Mouse (Mus musculus) monocyte, adult 5-6 weeks (primary cell): ENCODE results near the gene Elane. TPM values are rescaled to one million over a fixed set of nuclear protein-coding genes. Genes with fewer than 3 reads are reported as not detected.

Experiments
- ATAC-seq: fragments of 153-309, 156-312 bp; replicated peaks from 2 replicates; pipeline ENCODE4 v1.8.0; 2017; ENCODE audit warnings: mild to moderate bottlenecking; ENCODE audit not compliant: low TSS enrichment, insufficient number of reproducible peaks, severe bottlenecking, poor library complexity, low FRiP score
- total RNA-seq: library from RNA; stranded (forward); fragments of 200-1000, 200-491, 200-594 nt; gene quantifications from 3 replicates; pipeline ENCODE4 v1.2.3, GENCODE M21; 2017

Elane gene
- not detected in 3 replicates for total RNA-seq

- no peak for ATAC-seq
Measured at GRCm38 (mm10) chr10:79886054-79886453, at the start of gene Elane. Elane (plus strand) TSS chr10:79886247.

- ATAC-seq, result no peak
Measured at GRCm38 (mm10) chr10:79836918-79837317, 49.1 kb upstream of the Elane start.

DNA sequence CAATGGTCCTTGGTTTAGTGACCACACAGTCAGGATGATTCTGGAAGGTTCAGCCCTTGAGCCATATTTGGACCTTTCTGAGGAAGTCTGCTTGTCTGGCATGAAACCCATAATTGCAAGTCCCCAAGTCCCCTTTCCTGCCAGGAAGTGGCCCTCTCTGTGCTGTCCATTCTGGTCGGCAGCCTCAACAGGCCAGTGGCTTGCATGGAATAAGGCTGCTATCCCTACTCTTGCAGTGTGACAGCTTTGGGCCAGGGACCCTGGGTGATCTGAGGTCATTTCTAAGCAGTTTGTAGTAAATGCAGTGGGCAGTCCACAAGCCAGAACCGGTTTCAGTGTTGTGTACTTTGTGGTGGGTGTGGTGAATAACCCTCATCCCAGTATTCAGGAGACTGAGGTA, 47.9 kb upstream of the Elane start:
- ATAC-seq, result no peak

DNA sequence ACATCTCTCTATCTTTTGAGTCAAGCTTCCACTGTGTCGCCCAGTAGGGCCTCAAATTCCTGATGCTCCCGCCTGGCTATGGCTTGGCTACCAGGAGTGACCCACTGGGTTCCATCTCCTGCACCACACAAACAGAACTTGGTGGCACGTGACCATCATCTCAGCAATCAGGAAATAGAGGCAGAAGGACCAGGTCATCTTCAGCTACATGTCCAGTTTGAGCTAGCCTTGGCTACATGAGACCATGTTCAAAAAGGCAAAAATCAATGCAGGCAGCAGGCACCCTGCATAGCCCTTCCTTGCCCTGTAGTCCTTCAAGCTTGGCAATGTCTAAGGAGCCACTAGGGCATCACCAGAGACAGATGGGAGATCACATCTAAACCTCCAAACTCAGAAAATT, 46.0 kb upstream of the Elane start:
- ATAC-seq, result no peak

GRCm38 (mm10) chr10:79840644-79841551, 45.1 kb upstream of the Elane start:
- peak; percentile 25; the same call in 1 of the 2 replicates for ATAC-seq

DNA sequence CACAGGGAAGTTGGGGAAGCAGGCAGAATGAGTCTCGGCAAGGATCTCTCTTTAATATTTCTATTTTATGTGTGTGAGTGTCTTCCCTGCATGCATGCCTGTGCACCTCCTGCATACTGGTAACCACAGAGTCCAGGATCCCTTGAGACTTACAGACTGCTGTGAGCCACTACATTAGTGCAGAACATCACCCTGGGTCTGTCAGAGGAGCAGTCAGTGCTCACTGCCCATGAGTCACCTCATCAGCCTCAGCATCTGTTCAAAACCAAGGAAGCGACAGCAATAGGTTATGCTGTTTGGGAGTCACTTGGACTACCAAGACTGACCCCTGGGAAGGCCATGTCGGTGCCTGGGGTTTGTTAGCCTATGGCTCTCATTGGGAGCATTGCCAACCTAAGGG, 43.7 kb upstream of the Elane start:
- no peak for ATAC-seq

GRCm38 (mm10) chr10:79843476-79843875, 42.6 kb upstream of the Elane start:
- no peak for ATAC-seq

DNA sequence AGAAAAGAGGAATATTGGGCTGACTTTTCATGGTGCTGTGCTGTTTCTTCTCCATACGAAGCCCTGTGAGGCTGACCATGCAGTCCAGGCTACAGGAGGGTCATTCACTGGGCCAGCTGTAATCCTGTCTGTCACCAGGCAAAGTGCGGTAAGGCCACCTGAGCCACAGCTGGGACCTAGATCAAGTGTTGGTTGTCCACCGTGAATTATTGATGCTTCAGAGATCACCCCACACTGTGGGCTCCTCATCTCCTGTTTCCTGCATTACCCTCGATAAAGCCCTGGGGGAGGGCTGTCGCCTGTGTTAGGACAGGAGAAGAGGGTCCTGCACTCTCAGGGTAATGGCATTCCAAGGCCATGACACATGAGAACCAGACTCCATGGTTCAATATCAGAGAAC, 39.5 kb upstream of the Elane start:
- no peak for ATAC-seq

- ATAC-seq, result no peak
Measured at GRCm38 (mm10) chr10:79849941-79850628, 36.0 kb upstream of the Elane start.

- no peak for ATAC-seq
Measured at GRCm38 (mm10) chr10:79851653-79852052, 34.4 kb upstream of the Elane start.

DNA sequence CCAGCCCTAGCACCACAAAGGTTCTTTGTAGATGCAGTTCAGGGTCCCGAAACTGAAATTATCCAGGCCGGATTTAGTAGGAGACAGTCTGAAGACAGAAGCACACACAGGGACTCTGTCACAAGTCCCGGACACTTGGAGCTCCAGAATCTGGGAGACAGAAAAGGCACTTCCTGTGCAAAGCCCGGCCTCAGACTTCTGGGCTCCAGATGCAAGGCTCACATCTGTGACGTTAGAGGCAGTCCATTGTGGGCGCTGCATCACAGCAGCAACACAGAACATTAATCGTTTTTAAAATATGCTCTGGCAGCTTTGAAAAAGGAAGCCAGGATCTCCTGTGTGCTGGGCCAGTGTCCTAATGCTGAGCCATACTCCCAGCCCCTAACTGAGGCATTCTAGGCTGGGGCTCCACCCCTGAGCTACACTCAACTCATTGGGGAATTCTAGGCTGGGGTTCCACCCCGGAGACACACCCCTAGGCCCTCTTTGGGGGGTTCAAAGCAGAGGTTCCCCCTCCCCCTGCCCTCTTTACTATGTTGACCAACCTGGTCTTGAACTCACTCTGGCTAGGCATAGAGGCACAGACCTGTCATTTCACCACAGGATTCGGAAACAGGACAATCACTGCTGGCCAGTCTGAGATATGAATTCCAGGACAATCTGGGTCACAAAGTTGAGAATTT, 33.8 kb upstream of the Elane start:
- ATAC-seq, result no peak

DNA sequence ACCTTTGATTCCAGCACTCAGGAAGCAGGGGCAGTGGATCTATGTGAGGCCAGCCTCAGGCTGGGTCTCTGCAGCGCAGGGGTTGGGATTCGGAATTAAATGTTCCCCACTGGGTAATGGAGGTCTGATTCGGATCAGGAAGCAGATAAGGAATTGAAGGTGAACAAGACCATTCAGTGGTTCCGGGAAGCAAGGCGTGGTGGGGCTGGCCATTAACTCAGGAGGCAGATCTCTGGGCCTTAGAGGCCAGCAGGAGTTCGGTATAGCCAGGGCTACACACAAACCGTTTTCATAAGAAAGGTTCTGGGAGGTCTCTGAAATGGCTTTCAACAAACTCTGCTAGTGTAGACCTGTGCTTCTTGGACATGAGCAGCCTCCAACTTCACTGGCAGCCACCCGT, 33.2 kb upstream of the Elane start:
- no peak for ATAC-seq

- no peak for ATAC-seq
Measured at GRCm38 (mm10) chr10:79853392-79853791, 32.7 kb upstream of the Elane start.

DNA sequence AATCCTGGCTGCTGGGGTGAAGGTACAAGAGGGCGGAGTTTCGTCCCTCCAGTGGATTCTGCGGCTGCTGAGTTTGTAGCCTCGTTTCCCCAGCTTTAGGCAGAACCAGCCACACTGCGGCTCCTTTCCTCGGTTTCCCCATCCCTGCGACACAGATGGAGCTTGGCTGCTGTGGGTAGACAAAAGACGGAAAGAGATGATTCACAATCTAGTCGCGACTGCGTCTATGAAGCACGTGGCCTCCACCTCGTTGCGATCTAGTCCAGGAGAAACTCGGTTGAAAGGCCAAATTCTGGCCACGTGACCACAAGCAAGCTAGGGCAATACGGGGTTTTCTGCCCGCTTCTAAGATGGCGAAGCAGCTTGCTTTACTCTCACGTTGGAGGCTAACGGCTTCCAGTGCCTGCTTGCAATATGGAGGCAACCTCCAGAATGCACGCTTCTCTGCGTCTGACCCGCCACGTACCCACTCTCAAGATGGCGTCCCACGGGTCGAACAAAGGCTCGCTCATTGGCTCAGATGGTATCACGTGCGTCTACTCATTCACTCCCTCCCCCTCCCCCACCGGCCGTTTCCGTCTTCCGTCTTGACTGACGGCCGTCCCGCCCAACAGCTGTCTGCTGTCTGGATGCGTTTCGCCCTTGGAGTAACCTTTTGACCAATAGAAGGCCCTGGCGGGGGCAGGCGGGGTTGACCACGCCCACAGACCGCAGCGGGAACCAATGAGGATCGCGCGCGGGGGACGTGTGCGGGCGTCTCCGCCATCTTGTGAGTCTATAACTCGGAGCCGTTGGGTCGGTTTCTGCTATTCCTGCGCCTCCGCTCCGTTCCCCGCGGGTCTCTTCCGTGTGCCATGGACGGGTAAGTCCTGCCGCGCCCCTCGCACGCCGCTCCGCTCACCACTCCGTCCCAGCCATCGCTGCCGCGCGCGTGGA, 31.9 kb upstream of the Elane start, which contains the start of gene Ptbp1:
TSS of gene Ptbp1 (plus strand) at position 568 of the 936 bp plus-strand sequence.
- peak; percentile 87 for ATAC-seq

DNA sequence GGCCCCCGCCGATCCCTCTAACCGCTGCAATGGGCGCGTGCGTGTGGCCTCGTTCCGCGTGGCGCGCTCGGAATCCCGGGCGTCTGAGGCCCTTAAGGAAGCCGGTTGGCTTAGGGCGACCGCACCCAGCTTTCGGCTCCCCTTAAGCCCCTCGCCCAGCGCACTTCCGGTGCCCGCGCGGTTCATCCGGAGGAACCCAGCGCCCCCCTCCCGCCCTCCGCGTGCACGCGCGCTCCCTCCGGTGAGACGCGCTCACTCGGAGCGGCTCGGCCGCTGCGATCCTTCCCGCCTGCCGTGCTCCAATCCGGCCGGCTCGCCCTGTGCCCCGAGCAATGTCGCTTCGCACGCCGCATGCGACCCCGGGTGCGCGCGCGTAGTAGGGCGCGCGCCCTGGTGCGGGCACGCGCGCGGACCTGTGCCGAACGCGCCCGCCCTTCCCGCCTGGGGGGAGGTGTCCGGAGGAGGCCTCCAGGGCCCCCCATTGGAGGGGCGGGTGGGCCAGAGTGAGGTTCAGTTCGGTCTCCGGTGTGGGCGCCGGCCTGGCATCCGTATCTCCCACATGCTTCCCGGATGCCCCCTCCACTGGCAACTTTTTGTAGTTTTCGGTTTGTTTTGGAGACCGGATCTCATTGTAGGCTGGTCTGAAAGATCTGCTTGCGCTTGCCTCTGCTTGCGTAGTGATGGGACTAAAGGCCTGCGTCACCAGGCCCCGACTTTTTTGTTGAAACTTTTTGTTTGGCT, 31.1 kb upstream of the Elane start:
- ATAC-seq, result no peak

GRCm38 (mm10) chr10:79855558-79856184, 30.4 kb upstream of the Elane start:
- ATAC-seq, result no peak

GRCm38 (mm10) chr10:79856280-79856679, 29.8 kb upstream of the Elane start:
- no peak for ATAC-seq
